Mouse (Mus musculus) kidney, postnatal 10 days (tissue): Measurements from ENCODE around the gene Psmc5.
"Not testable (repeated sequence)": the region's sequence is repeated elsewhere in the genome, so short reads cannot be mapped to it uniquely, and the experiment has no call there.

Experiments used
- DNase-seq: peaks from one replicate; pipeline ENCODE4 v3.0.0; 2021; ENCODE audit warnings: mixed read lengths

Psmc5 gene

DNA sequence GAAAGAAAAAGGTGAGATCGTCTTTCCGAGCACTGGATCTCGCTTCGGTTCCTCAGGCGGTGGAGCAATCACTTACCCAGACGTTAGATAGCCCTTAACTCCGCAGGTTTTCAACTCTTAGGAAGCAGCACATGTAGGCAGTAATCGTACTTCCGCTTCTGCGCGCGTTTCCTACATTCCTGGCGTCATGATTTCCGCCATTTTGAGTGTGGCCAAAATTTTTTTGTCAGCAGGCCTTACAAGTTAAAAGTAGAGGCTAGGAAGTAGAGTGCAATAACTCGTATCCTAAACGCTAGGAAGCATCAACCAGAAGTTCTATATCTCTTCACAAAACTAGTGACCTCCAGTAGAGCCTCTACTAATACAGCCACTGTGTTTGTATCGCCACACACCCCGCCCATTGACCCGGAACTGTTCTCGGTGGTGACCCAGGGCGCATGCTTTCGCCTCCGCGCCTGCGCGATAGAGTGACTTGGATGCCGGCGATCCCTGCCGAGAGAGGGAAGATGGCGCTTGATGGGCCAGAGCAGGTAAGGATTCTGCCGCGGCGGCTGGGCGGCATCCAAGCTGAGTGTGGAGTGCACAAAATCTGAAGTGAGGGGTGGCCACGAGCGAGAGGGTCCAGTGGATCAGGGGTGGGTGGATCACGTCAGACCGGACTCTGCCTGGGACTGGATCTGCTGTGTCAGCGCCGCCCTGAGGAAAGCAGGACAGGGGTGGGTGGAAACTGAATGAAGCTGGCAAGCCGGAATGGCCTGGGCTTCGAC is at the start of gene Psmc5, which contains the start of gene Ftsj3:
Gene Psmc5 (plus strand): TSS at position 470 of the 767 bp plus-strand sequence.
Gene Ftsj3 (minus strand): TSS at position 395 of the 767 bp plus-strand sequence.
- DNase-seq = peak; percentile 99

GRCm38 (mm10) chr11:106212771-106213170 is 43.2 kb upstream of the Psmc5 start:
- DNase-seq = no peak

- DNase-seq = no peak
Observed at GRCm38 (mm10) chr11:106214856-106215255, 41.1 kb upstream of the Psmc5 start.

GRCm38 (mm10) chr11:106215450-106215859 is 40.5 kb upstream of the Psmc5 start:
- no peak for DNase-seq

DNA sequence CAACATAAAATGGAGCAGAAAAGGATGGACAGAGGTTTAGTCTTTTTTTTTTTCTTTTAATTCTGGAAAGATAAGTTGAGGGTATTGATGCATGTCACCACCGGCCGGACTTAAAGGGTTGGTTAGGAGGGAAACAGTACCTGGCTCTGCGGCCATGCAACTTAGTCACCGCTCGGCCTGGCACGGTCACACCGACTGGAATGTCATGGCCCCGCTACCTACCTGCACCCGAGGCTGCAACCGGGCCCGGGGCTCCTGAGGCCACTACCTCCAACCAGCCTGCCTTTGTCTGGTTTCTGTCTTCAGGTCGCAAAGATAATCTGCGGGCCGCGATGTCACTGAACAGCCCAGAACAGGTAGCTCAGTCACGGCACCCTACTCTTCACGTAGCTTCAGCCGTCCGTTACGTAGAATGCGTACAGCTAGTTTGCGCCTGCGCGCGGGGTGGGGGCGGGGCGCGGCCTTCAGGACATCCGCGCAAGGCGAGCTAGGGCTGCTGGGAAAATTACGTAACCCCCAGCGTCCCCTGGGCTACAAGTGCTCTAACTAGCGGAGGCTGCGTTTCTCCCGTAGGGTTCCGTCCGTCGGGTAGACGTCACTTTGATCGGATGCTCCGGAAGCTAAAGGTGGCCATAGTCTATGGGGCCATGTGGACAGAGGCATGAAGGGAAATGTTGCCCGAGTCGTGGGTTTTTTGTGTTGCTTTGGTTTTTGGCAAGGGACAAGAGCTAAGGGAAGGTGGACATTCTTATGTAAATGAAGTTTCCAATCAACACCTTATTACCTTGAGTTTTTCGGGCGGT is 39.8 kb upstream of the Psmc5 start, which contains the start of gene Ccdc47:
Gene Ccdc47 (minus strand): TSS at position 418 of the 803 bp plus-strand sequence.
- peak; percentile 97 for DNase-seq

GRCm38 (mm10) chr11:106216730-106217490 is 39.0 kb upstream of the Psmc5 start, which contains the start of gene Ddx42:
Gene Ddx42, plus strand, starts transcription at chr11:106216926.
- DNase-seq = peak; percentile 96

GRCm38 (mm10) chr11:106220603-106221002 is 35.4 kb upstream of the Psmc5 start:
- no peak for DNase-seq

DNA sequence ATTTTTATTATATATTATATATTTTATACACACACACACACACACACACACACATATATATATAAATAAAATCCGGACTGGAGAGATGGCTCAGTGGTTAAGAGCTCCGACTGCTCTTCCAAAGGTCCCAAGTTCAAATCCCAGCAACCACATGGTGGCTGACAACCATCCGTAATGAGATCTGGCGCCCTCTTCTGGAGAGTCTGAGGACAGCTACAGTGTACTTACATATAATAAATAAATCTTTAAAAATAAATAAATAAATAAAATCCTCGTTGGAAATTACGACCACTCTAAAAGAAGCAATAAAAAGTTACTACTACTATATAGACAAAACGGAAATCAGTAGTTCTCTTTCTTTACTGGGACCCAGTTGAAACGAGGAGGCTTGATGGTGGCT is 22.0 kb upstream of the Psmc5 start:
- not testable (repeated sequence) for DNase-seq

DNA sequence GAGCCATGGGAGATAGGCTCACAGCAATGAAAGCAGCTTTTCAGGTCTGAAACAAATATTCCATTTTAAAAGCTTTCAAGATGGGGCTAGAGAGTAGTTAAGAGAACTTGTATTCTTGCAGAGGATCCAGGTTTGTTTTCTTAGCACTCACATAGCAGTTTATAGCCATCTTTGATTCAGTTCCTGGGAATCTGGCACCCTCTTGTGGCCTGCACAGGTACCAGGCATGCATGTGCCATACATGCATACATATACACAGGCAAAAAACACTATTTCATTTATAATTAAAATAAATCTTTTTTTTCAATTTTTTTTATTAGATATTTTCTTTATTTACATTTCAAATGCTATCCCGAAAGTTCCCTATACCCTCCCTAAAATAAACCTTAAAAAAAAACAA is 9.1 kb upstream of the Psmc5 start:
- DNase-seq = no peak

- DNase-seq = no peak
Observed at GRCm38 (mm10) chr11:106249326-106249725, 6.6 kb upstream of the Psmc5 start.

DNA sequence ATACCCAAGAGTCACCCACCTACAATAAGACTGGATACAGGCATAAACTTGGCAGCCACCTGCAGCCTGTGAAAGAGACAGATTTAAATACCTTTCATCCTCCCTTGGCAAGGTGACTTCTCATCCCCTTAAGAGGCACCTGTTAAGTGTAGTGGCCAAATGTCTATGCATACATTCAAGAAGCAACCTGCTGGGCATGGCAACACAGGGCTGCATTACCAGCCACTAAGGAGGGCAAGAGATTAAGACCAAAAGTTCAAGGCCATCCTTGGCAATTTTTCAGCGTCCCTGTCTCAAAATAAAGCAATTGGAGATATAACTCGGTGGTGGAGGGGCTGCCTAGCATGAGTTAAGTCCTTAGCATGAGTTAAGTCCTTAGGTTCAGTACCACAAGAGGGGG is 1.2 kb upstream of the Psmc5 start:
- no peak for DNase-seq

DNA sequence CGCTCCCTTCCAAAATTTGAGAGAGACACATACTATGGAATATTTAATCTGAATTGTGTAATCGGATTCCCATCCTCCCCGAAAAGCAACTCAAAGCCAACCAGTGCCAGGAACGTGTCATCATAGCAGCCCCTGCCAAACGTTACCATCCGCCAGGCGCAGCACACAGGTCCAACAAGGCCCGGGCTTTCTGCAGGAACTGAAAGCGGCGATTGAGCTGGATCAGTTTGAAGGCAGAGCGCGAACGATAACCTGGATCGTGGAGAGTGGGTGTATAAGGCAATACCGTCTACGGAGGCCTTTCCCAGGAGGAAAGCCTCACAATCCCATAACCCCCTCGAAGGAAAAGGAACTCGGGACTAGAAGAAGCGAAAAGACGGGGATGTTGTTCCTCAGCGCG is 780 bp upstream of the Psmc5 start:
- DNase-seq = no peak

DNA sequence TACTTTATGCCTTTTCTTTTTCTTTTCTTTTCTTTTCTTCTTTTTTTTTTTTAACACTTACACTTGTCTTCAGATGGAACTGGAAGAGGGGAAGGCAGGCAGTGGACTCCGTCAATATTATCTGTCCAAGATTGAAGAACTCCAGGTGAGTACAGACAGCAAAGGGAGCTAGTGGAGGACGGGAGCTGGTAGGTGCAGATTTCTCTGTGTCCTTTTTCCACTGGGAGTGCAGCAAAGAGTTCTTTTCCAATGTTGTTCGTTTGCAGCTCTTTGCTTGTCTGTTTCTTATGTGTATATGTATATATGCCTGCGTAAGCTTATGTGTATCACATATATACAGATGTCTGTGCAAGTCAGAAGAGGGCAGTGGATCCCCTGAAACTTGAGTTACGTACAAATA is 821 bp downstream of the Psmc5 start:
- DNase-seq = peak; percentile 64

DNA sequence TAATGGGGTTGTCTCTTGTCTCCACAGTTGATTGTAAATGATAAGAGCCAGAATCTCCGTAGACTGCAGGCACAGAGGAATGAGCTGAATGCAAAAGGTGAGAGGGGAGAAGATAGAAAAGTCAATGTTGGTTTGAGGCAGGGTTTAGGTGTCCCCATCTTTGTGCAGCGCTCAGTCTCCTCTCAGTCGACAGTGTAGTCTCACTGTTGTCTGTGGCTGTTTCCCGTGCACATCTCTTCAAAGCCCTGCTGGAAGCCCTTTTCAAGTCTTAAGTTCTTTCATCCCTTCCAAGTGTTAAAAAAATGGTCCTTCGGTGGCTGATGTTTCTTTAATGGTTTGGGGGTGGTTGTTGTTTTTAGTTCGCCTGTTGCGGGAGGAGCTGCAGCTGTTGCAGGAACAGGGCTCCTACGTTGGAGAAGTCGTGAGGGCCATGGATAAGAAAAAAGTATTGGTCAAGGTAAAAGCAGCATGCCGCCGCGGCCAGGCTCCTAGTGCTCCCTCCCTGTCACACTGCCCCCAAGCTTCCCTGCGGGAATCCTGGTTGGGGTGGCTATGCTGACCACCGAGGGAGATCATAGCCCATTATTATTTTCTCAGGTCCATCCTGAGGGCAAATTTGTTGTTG is 5.0 kb downstream of the Psmc5 start:
- no peak for DNase-seq

- DNase-seq = no peak
Observed at GRCm38 (mm10) chr11:106263963-106264362, 8.0 kb downstream of the Psmc5 start.

- DNase-seq = no peak
Observed at GRCm38 (mm10) chr11:106264988-106265387, 9.0 kb downstream of the Psmc5 start.

- no peak for DNase-seq
Observed at GRCm38 (mm10) chr11:106265570-106265969, 9.6 kb downstream of the Psmc5 start.

- no peak for DNase-seq
Observed at GRCm38 (mm10) chr11:106266431-106266830, 10.5 kb downstream of the Psmc5 start.

GRCm38 (mm10) chr11:106267311-106267852 is 11.4 kb downstream of the Psmc5 start:
- DNase-seq = peak; percentile 63

DNA sequence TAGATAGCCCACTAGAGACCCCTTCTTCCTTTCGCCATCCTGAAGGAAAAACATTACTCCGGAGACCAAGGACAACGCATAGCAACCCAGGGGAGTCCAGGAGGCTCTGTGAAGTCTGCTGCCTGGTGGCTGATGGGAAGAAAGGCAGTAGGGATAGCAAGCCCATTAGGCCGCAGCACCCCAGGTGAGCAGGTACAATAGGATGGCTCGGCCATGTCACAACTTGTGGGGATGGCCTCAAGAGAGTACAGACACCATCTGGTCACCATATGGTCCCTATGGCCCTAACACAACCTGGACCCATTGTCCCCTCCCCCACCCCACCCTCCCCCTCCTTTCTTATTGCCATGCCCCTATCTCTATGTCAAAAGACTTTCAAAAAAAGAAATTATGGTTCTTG is 11.9 kb downstream of the Psmc5 start:
- DNase-seq = no peak

DNA sequence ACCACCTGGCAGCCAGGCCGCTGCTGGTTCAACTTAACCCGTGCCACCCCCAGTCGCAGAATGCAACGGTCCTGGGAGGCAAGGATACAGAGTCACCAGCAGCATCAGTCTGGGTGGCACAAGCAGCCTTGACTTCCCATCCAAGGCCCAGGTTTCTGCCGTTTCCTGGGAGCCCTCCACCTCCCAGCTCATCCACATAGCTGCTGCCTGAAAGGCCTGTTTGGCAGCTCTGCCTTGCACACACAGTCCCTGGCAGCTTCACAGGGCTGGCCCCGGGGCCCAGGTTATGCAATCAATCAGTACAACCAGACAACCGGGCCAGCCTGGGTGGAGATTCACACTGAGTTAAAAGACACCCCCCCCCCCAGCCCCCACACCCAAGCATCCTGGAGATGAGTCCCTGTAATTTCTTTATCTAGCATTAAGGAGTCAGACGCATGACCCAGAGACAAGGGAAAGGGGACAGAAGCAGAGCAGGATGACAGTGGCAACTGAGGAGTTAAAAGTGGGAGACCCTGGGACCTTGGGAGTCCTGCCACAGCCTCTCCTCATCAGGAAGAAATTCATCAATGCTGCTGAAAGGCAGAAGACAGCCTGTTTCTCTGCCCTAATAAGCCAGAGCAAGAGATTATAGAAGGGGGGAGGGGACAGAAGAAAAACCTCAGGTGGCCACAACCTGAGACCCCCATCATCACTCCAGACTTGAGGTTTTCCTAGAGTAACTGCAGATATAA is 12.5 kb downstream of the Psmc5 start:
- DNase-seq = peak; percentile 61

DNA sequence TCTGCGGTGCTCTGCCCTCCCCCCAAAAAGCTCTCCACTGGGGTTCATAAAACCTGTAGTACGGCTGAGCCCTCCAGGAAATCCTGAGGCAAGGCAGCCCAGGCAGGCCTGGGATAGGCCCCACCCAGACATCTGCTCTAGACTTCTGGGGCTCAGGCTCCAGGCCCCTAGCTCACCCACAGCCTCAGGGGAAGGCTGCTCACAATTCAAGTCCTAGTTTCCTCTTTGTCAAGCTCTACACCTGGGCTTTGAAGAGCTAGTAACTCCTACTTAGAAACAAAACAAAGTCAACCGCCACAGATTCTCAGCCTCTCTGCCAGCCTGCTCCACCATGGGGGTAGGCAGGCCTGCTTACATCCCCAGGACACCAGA is 13.1 kb downstream of the Psmc5 start:
- peak; percentile 63 for DNase-seq
